Mouse (Mus musculus): Measurements from ENCODE around the gene Lrrc4b.

- TF ChIP-seq CTCF (IDR thresholded peaks at IDR 0.05; ENCODE audit: insufficient read depth, low read depth, low read length) (no peak), POLR2A (IDR thresholded peaks at IDR 0.05; ENCODE audit: insufficient read depth, low read depth, low read length) (no peak)
Observed at GRCm38 (mm10) chr7:44391831-44392230, 37.0 kb upstream of the Lrrc4b start.

Measured in olfactory bulb, adult 2 months (tissue).